Mouse (Mus musculus): ENCODE results near the gene Clic1. TPM values are rescaled to one million over a fixed set of nuclear protein-coding genes. Genes with fewer than 3 reads are reported as not detected.

Gene Clic1
- polyA plus RNA-seq, 1 experiment from 2014 or later: 374 TPM

DNA sequence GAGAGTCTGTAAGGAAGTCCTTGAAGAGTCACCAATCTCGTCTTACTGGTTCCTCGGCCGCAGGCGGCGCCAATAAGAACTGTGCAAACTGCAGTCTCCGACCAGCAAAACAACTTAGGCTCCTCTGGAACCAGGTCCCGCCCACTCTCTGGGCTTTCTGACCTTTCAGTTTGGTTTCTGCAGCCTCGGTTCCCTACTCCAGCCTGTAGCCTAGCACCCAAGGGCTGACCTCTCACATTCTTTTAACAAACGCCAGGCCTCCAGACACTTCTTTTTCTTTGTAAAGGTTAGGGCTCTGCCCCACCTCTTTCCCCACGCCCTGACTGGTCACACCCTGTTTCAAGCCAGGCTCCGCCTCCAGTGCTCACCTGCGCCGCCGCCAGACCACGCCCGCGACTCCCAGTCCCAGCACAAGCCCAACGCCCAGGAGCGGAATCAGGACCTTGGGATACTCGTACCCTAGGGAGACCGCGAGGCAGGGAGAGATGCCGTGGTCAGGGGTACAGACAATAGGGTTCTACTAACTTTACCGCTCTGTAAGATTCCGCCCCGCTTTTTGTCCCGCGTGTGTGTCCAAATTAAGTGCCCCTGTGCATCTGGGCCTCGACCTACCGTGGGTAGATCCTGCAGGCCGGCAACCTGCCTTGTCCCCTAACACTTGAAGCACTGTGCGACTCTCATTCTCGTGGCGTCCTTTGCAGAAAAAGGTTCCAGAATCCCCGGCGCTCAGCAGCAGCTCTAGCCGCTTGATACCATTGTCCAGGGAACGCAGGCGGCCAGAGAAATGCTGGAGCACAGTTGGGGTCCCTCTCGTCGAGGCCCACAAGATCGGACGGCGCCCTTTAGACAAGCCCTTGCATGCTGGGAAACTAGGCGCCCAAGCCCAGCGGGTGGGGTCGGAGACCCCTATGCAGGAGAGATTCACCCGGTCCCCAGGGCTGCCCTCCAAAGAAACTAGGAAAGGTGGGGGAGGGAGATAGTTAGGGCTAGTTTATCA, 15.5 kb downstream of the Clic1 start, which contains the start of gene Ly6g6c:
Ly6g6c (plus strand) TSS at position 438 of the 997 bp plus-strand sequence.
- DNase-seq (ENCODE audit: low spot score): no peak
- WGBS: under 1% methylated on average over 48 of the region's 48 CpGs
- Histone ChIP-seq H3K9me3 (no peaks in the 10 kb centered on the region), H3K27me3 (ENCODE audit: insufficient read depth, poor library complexity, severe bottlenecking) (peaks cover 69% of the 10 kb centered on the region), H3K4me3 (peak within 1 kb of the TSS; percentile 56), H3K27ac (peak within 1 kb of the TSS; percentile 69), H3K36me3 (peaks cover 28% of the 10 kb centered on the region), H3K4me1 (peaks cover 33% of the 10 kb centered on the region)

DNA sequence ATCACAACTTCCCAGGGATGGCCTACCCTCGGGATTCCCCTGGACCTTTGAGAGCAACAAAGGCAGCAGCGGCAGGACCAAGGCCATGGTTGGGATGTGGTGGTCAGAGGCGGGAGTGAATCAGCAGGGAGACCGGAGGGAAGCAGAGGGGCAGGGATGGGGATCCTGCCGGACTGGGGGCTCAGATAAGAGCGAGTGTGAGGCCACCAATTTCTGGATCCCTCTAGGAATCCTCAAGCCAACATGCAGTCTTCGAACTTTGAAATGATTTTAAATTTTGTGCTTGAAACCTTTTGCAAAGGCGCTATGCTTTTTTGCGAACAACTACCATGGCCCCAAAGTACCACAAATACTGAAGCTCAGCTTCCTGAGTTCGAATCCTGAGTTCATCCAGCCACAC, 16.3 kb downstream of the Clic1 start, which contains the start of gene Mpig6b:
Mpig6b (minus strand) TSS at position 101 of the 400 bp plus-strand sequence.
- Histone ChIP-seq H3K9me3 (no peaks in the 10 kb centered on the region), H3K27ac (peak within 1 kb of the TSS; percentile 69), H3K4me3 (peak within 1 kb of the TSS; percentile 56), H3K36me3 (peaks cover 20% of the 10 kb centered on the region), H3K4me1 (peaks cover 28% of the 10 kb centered on the region), H3K27me3 (ENCODE audit: insufficient read depth, poor library complexity, severe bottlenecking) (peaks cover 69% of the 10 kb centered on the region)
- 41% methylated on average over 10 of the region's 10 CpGs for WGBS
- no peak for DNase-seq (ENCODE audit: low spot score)

DNA sequence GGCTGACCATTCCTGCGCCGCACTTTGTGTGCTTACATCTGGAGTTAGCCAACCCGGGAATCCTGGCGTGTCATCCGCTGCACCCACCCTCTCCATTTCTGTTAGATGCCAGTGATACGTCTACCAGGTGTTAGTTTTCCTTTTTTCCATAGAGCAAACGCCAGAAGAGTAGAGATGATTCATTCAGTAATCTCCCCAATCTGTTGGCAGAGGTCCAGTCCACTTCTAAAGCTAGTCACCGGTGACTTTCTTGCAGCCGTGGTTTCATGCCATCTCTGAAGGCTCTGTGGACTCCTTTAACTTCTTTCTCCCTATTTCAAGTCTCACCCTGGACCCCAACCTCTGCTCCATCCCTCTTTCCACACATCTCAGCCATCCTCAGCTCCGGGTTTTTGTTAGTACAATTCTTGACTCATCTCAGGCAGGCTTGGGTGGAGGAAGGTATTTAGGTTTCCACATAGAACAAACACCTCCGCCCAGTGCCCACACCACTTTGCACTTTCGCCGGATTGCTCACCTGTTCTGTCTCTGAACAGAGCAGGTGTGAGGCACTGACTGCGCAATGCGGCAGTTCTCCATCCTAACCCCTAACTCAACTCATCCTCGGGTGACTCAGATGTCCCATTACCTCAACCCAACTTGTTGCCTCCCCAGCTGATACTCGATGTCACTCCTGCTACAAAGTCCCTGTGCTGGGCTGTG, 18.6 kb downstream of the Clic1 start:
- peaks cover 64% of the 10 kb centered on the region for H3K27me3 ChIP-seq (ENCODE audit: insufficient read depth, poor library complexity, severe bottlenecking)
- no peak for DNase-seq (ENCODE audit: low spot score)
- WGBS: 77% methylated on average over 17 of the region's 17 CpGs
- H3K27ac ChIP-seq: no peak overlapping the region
- no peak overlapping the region for H3K4me3 ChIP-seq
- H3K4me1 ChIP-seq: peaks cover 25% of the 10 kb centered on the region
- no peaks in the 10 kb centered on the region for H3K9me3 ChIP-seq
- 0 out of 2 replicates have a peak, but pooled peaks cover under 1% of the 10 kb centered on the region for H3K36me3 ChIP-seq

DNA sequence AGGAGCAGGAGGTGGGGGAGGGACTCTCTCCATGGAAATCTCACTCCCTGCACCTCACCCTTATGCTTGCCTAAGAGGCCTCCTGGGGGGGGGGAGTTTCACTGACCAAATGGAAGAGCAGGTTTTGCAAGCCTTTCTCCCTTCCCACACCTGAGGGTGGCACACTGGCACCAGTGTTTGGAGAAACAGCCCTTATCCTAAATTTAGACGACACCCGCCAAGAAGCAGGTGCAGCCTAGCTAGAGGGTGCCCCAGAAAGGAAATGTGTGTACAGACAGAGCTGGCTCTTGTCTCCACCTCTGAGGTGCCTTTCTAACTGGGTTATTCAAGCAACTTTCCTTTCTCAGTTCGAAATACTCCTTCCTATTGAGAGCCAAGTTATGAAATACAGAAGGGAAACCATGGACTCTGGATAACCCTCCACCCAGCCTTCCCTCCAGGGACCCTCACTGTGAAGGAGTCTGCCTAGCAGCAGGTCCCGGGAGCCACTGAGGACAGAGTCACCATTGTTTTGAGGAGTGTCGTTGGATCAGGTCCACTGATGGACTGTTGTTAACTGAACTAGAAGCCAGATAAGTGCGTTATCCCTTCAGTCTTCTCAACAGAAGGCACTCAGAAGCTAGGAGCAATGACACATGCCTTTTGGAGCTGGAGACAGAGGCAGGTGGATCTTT, 20.9 kb downstream of the Clic1 start:
- DNase-seq (ENCODE audit: low spot score): no peak
- H3K27me3 ChIP-seq (ENCODE audit: insufficient read depth, poor library complexity, severe bottlenecking): peaks cover 49% of the 10 kb centered on the region

DNA sequence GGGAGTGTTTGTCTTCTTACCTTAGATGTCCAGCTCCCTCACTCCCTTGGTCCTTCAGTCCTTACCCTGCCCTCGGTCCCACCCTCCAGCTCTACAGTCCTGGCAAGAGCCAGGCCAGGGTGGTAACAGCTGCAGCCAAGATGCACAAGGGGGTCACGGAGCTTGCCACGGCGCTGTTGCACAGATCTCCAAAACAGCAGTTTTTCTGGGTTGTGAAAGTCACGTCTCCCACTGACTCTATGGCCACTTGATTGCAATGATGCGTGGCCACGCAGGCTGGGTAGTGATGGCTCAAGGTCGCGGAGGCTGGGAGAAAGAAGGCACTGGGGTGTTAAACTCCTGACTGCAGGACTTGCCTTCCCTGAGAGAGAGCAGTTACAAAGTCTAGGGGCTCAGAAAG, 21.7 kb downstream of the Clic1 start:
- H3K9me3 ChIP-seq: no peaks in the 10 kb centered on the region
- no peak overlapping the region for H3K4me3 ChIP-seq
- no peak for DNase-seq (ENCODE audit: low spot score)
- 75% methylated on average over 9 of the region's 9 CpGs for WGBS
- no peak overlapping the region for H3K27ac ChIP-seq
- peaks cover 41% of the 10 kb centered on the region for H3K27me3 ChIP-seq (ENCODE audit: insufficient read depth, poor library complexity, severe bottlenecking)
- no peaks in the 10 kb centered on the region for H3K36me3 ChIP-seq
- peaks cover 15% of the 10 kb centered on the region for H3K4me1 ChIP-seq

More for the DNA sequence above, 20.9 kb downstream of the Clic1 start:
- no peaks in the 10 kb centered on the region for H3K36me3 ChIP-seq
- 43% methylated on average over 6 of the region's 6 CpGs for WGBS
- H3K4me3 ChIP-seq: no peak overlapping the region
- no peak overlapping the region for H3K27ac ChIP-seq
- peaks cover 14% of the 10 kb centered on the region for H3K4me1 ChIP-seq
- H3K9me3 ChIP-seq: no peaks in the 10 kb centered on the region

DNA sequence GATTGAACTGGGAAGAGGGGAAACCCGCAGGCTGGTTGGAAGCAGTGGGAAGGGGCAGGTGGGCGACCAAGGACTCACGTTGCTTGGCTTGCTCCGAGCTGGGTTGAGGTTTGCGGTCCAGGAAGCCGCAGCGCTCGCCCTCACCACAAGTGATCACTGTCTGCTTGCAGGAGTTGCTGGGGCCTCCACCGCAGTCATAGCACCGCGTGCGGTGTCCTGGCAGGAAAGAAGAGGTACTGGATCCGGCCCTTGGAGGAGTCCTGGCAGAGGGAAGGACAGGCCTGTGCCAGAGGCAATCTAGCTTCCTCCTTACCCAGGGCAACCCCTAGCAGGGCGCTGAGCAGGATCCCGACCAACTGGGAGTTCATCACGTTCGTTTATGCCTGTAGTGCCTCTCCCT, 24.3 kb downstream of the Clic1 start:
- Histone ChIP-seq H3K4me3 (0 out of 2 replicates have a peak overlapping the region, but pooled peaks have one; percentile 3), H3K9me3 (no peaks in the 10 kb centered on the region), H3K27me3 (ENCODE audit: insufficient read depth, poor library complexity, severe bottlenecking) (peaks cover 21% of the 10 kb centered on the region), H3K36me3 (no peaks in the 10 kb centered on the region), H3K4me1 (peaks cover 34% of the 10 kb centered on the region), H3K27ac (0 out of 2 replicates have a peak overlapping the region, but pooled peaks have one; percentile 29)
- DNase-seq (ENCODE audit: low spot score): no peak
- 48% methylated on average over 17 of the region's 17 CpGs for WGBS

DNA sequence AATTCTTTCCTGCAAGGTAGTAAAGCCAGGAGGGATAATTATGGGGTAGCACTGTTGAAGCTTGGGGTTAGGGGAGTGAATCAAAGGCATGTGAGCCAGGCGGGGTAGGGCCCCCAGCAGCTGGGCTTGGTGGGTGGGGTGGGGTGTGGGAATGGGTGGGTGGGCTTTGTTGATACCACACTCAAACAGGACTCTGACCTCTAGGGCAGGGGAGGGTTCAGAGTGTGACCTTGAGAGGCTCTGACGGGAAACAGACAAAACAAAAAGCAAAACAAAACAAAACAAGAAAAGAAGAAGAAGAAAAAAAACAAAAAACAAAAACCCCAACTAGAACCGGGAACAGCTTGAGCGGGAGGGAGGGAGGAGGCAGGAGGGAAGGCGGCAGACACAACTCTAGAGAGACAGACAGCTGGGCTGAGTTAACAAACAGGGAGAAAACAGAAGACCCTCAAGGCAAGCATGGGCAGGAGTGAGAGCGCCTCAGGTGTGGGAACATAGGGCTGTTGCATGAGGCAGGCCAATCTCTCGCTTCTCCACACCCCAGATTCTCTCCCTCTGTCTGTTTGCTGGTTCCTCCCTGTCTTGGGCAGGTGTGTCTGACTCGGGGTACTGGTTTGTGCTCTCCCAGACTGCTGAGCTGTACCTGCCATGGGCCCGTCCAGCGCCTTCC, 26.9 kb downstream of the Clic1 start, which contains the start of gene Ly6g6e:
Ly6g6e (plus strand) TSS at position 396 of the 670 bp plus-strand sequence.
- Histone ChIP-seq H3K27me3 (ENCODE audit: insufficient read depth, poor library complexity, severe bottlenecking) (peaks cover 18% of the 10 kb centered on the region), H3K4me3 (peak within 1 kb of the TSS; percentile 52), H3K27ac (peak within 1 kb of the TSS; percentile 78), H3K4me1 (peaks cover 50% of the 10 kb centered on the region), H3K36me3 (no peaks in the 10 kb centered on the region), H3K9me3 (no peaks in the 10 kb centered on the region)
- no peak for DNase-seq (ENCODE audit: low spot score)
- 33% methylated on average over 10 of the region's 10 CpGs for WGBS

DNA sequence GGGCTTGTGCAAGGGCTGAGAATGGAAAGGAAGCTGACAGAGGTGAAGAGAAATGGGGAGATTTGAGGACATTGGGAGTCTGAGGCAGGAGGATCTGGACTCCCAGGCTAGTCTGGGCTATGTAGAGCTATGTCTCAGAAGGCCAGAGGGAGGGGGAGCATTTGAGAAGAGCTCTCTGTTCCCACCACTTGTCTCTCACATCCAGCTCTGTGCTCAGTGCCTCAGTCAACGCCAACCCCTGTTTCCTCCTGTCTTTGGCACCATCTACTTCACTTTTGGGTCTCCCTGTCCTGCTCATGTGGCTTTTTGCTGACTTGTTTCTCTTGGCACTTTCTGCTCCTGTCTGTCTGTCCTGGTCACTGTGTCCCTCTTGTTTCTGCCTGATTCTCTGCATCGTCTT, 27.5 kb downstream of the Clic1 start:
- Histone ChIP-seq H3K27me3 (ENCODE audit: insufficient read depth, poor library complexity, severe bottlenecking) (peaks cover 18% of the 10 kb centered on the region), H3K27ac (peak overlapping the region; percentile 78), H3K36me3 (no peaks in the 10 kb centered on the region), H3K4me1 (peaks cover 50% of the 10 kb centered on the region), H3K4me3 (peak overlapping the region; percentile 52), H3K9me3 (no peaks in the 10 kb centered on the region)
- 31% methylated on average over 2 of the region's 2 CpGs for WGBS
- no peak for DNase-seq (ENCODE audit: low spot score)

DNA sequence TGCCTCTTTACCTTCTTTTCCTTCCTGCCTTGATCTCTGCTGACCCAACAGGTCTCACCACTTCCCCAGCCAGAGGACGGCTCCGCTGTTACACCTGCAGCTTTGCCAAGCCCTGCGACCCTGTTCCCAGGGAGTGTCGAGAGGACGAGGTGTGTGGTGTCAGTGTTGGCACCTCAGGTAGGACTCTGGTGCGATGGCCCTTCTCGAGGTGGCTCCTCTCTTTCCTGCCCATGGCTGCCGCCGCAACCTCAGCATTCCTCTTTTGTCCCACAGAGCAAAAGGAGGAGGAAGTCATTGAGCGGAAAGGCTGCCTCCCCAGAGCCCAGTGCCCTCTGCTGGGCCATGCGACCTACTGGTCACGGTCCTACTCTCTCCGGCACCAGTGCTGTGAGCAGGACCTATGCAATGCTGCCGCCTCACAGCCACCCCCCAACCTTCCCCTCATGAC, 28.0 kb downstream of the Clic1 start, which contains the start of gene Ly6g6d:
Ly6g6d (minus strand) TSS at position 280 of the 448 bp plus-strand sequence.
- Histone ChIP-seq H3K9me3 (no peaks in the 10 kb centered on the region), H3K4me1 (peaks cover 50% of the 10 kb centered on the region), H3K27me3 (ENCODE audit: insufficient read depth, poor library complexity, severe bottlenecking) (peaks cover 18% of the 10 kb centered on the region), H3K4me3 (peak within 1 kb of the TSS; percentile 52), H3K27ac (peak within 1 kb of the TSS; percentile 78), H3K36me3 (no peaks in the 10 kb centered on the region)
- DNase-seq (ENCODE audit: low spot score): peak; percentile 84
- WGBS: 16% methylated on average over 14 of the region's 14 CpGs

DNA sequence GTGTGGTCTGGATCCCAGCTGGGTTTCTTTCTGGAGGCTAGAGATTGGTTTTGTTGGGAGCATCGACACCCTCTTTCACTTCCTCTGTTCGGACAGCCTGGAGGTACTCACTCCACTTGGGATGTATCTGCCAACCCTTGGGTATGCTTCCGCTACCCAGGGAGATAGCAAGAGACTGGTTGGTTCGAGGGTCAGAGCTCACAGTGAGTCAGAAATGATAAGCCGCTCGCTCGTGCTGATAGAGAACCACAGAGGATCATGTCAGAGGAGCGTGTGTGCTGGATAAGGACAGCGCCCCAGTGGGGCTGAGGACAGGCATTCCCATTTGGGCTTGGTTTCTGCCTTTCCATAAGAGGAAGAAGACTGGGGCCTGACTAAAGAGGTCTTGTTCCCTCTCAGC, 30.0 kb downstream of the Clic1 start:
- H3K4me3 ChIP-seq: peak overlapping the region; percentile 37; the same call in 1 of the 2 replicates
- WGBS: 11% methylated on average over 9 of the region's 9 CpGs

DNA sequence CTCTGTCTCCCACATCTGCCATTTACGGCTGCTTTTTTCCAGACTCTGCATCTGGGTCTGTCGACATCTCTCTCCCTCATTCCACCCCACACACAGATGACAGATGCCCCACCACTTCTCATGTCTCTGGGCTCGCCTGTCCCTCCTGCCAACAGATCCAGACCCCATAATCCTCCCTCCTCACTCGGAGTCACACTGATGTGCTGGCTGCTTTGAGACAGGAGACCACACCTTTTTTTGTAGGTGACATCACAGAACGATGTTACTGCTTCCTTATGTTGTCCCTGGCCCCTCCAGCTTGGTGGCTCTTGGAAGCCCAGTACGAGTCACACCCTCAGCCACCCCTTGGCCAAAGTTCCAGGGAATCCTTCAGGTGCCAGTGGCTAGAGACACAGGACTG, 30.5 kb downstream of the Clic1 start:
- H3K27me3 ChIP-seq (ENCODE audit: insufficient read depth, poor library complexity, severe bottlenecking): peaks cover 11% of the 10 kb centered on the region
- H3K9me3 ChIP-seq: no peaks in the 10 kb centered on the region
- 40% methylated on average over 6 of the region's 6 CpGs for WGBS
- H3K27ac ChIP-seq: peak overlapping the region; percentile 6; the same call in 1 of the 2 replicates
- peaks cover 43% of the 10 kb centered on the region for H3K4me1 ChIP-seq
- peak overlapping the region; percentile 37; the same call in 1 of the 2 replicates for H3K4me3 ChIP-seq
- DNase-seq (ENCODE audit: low spot score): no peak
- H3K36me3 ChIP-seq: no peaks in the 10 kb centered on the region

More for the DNA sequence above, 30.0 kb downstream of the Clic1 start:
- no peaks in the 10 kb centered on the region for H3K36me3 ChIP-seq
- H3K27me3 ChIP-seq (ENCODE audit: insufficient read depth, poor library complexity, severe bottlenecking): peaks cover 11% of the 10 kb centered on the region
- peak; percentile 86 for DNase-seq (ENCODE audit: low spot score)
- H3K4me1 ChIP-seq: peaks cover 43% of the 10 kb centered on the region
- no peaks in the 10 kb centered on the region for H3K9me3 ChIP-seq
- H3K27ac ChIP-seq: peak overlapping the region; percentile 6; the same call in 1 of the 2 replicates

Measured in heart, embryonic 10.5 days (tissue).